Mouse (Mus musculus): ENCODE measurements around the gene Rab4a. TPM values are rescaled to one million over a fixed set of nuclear protein-coding genes. Genes with fewer than 3 reads are reported as not detected.
"Not testable (repeated sequence)": the region's sequence is repeated elsewhere in the genome, so short reads cannot be mapped to it uniquely, and the experiment has no call there.

Gene Rab4a
- total RNA-seq, 1 experiment from 2014 or later = 23.6 TPM

DNA sequence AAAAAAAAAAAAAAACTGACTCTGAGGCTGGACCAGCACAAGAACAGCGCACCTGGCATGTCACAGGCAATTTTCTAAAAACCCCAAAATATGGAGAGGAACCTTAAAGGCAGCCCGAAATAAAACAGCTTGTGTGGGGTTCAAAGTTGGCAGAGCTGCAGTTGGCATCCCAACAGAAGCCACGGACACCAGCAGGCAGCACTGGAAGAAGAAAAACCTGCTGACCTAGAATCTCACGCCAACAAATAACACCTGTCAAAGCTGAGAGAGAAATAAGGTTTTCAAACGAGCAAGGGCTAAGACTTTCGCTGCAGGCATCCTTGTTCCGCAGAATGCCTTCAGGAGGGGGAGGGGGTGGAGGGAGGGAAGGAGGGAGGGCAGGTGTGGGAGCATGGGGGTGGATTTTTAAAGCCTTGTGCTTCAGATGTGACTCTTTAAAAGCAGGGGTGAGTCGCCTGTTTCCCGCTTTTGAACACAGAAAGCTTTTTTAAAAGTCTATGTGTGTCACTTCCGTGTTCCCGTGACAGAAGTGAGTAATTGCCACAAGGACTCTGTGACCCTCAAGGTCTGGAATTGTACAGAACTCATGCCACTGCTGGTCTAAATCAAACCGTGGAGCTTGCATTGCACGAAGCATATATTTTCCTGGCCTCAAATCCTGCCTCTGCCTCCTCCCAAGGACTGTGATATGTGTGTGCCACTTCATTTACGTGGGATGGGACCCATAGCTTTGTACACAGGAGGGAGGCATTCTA is 17.2 kb upstream of the Rab4a start:
- DNase-seq = no peak

DNA sequence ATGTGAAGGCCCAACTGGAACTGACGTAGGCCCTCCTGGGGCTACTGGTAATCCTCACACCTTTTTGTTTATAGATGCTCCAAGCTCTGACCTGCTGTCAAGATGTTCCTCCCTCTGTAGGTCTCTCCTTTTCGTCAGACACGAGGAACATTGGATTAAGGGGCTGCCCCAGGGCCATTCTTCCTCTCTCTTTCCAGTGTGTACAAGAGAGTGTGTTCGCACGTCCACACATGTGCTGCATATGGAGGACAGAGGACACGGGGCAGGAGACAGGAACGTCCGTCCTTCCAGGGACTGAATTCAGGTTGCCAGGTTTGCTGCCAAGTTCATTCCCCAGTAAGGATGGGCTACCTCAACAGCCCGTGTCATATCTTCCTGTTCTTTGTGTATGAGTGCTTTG is 16.3 kb upstream of the Rab4a start:
- DNase-seq = no peak

DNA sequence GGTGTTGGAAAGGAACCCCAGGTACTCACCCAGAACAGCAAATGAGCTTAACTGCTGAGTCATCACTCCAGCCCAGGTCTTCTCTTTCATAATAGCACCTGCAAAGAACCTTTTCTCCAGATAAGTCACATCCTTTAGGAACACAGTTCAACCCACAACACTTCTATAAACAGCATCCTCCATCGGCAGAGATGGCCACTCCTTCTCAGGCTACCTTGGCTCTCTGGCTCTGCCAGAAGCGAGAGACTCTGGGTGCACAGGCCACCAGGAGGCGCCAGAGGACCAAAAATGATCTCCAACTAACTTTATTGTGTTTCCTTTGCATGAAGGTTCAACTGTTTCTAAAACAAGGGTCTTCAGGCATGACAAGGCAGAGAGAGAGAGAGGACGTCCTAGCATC is 15.8 kb upstream of the Rab4a start:
- DNase-seq = peak; percentile 92

DNA sequence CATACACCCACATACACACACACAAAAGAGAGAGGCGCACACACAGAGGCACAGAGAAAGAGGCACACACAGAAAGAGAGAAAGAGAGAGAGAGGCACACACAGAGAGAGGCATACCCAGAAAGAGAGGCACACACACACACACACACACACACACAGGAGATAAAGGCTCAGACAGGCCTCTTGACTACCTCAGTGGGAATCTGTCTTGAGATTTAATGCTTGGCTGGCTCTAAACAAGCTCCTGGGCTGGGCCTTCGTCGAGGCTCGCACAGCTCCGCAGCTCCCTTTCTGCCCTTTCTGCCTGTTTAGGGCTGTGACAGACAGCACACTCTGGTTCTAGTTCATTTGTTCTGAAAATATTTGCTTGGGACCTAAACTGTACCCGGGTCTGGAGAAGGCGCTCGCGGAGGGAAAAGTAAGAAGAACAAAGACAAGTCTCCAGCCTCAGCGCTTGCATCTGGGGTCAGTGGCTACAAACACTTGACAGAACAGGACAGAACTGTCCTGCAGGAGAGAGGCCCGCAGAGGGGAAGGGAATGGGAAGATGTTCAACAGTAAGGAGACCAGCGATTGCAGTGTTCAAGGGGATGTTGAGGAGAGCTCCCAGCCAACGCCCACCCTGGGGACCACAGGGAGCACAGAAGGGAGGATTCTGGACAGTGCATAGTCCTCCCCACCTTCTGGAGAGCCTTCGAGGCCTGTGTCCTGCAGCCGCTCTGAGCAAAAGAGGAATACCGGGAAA is 14.5 kb upstream of the Rab4a start:
- DNase-seq = no peak

DNA sequence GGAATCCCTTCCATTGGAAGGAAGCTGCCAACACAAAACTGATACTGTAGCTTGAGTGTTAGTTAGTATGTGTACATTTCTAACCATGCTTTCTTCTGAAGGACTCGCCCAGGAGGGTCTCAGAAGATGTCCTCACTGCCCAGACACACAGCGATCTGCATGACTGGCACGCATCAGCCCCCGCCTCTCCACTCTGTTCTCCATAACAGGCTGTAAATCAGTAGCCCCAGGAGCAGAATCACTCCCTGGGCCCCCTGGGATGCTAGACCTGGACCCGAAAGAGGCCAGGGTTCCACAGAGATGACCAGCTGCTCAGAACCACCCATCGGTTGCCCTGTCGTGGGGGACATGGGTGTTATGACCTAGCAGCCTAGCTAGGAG is 13.9 kb upstream of the Rab4a start:
- DNase-seq = no peak

DNA sequence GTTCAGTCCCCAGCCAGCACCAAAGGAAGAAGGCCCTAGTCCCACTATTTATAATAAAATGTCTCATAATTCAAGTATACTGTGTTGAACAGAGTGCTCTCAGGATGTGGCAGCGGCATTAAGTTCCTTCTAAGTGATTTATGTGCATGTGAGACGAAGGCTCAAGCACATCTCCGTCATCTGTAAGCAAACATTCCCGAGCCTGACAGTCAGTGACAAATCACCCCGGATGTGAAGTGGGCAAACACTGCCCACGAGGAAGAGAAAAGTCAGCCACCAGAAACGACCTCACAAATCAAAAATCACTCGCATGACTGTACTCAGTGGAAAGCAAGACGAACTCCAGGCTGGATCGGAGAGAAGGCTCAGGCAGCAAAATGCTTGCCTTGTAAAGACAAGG is 11.9 kb upstream of the Rab4a start:
- no peak for DNase-seq

DNA sequence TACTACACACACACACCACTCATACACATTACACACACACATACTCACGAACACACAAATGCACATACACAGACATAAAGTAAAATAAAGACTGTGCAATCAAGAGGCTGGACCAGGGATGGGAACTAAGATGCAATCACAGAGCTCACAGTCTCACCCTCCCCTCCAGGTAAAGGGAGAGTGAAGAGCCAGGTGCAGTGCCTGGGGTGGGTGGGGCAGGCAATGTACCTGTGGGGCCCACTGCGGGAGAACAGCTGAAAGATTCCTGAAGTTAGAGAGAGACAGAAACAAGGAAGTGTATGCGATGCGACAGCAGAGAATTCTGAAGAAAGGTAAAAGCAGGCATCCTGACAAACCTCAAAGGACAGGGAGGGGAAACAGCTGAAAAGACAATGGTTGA is 11.0 kb upstream of the Rab4a start:
- DNase-seq = no peak

DNA sequence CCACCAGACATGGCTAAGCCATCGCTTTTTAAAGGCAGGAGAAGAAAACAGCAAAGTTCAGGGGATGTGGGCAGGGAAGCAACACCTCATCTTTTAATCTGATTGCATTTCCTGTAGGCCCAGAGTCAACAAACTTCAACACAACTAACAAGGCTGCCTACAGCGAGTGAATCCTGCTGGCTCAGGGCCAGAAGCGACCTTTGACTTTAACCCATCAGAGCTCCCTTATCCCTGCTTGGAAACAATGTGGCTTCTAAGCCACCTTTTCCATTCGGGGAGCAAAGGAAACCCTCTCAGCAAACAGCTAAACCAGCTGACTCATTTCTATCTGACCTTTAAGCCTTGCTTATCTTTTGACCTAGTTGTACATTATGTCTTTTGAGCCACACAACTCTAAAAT is 9.0 kb upstream of the Rab4a start:
- peak; percentile 49 for DNase-seq

DNA sequence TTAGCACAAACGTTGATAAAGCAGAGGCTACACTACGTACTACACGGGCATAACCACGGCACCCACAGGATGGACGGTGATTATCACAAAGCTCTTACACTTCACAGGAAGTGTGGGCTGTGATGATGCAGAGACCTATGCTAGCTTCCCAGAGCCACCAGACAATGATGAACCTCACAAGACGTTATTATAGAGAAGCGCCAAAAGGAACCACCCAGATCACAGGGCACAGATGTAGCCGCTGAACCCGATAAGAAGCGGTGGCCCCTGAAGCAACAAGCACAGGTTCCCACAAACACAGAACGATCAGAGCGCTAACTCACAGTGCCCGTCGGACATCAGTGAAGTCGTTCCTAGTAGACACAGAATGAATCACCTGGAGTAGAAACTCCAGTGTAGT is 7.9 kb upstream of the Rab4a start:
- no peak for DNase-seq

DNA sequence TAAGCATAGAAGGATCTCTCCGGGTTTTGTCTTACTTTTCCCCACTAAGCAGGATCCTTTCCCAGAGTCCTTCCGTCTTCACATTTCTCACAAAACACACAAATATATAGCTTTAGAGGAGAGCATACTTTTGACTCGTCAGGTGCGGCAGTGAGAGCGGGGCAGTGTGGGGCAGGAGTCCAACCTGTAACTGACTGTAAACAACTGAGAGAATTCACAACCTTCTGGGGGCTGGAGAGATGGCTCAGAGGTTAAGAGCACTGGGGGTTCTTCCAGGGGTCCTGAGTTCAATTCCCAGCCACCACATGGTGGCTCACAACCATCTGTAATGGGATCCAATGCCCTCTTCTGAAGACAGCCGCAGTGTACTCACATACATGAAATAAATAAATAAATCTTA is 6.4 kb upstream of the Rab4a start:
- DNase-seq = no peak

DNA sequence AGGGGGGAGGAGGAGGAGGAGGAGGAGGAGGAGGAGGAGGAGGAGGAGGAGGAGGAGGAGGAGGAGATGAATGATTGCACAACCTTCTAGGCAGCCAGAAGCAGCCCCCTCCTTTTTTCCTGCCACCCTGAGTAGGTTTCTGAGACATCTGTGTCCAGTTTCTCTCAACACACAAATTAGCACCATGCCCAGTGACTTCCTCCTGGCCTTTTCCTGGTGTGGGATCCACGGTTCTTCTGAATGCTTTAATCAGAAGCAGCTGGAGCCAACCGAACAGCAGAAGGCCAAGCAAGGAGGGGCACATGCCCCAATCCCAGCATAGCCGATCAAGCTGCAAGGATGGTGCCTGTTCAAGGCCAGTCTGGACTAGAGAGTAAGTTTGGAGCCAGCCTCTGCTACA is 5.9 kb upstream of the Rab4a start:
- no peak for DNase-seq

DNA sequence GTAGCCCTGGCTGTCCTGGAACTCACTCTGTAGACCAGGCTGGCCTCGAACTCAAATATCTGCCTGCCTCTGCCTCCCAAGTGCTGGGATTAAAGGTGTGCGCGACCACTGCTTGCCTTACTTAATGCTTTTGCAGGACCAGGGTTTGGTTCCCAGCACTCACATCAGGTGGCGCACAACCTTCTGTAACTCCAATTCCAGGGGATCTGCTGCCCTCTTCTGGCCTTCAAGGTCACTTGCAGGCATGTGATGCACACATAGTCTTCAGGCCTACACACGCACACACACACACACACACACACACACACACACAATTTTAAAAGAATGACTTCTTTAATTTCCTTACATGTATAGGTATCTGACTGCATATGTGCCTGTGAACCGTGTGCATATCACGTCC is 4.9 kb upstream of the Rab4a start:
- DNase-seq = no peak

DNA sequence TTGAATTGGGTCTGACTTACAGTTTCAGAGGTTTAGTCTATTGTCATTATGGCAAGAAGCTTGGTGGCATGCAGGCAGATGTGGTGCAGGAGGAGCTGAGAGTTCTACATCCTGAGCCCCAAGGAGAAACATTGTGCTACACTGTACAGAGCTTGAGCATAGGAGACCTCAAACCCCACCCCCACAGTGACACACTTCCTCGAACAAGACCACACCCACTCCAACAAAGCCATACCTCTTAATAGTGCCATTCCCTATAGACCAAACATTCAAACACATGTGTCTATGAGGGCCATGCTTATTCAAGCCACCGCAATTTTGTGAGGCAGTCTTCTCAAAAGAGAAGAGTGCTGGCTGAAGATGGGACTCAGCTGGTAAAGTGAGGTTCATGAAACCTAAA is 4.2 kb upstream of the Rab4a start:
- no peak for DNase-seq

DNA sequence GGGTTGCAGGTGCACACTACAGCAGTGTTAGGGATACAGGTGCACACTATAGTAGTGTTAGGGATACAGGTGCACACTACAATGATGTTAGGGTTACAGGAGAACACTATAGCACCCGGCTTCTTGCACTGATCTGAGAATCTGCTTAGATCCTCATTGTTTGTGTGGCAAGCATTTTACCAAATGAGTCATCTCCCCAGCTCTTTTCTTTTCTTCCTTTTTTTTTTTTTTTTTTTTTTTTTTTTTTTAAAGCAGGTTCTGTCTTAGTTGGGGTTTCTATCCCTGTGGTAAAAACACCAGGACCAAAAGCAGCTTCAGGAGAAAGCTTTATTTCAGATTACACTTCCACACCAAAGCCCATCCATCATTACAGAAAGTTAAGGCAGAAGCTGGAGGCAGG is 2.1 kb upstream of the Rab4a start:
- DNase-seq = no peak

DNA sequence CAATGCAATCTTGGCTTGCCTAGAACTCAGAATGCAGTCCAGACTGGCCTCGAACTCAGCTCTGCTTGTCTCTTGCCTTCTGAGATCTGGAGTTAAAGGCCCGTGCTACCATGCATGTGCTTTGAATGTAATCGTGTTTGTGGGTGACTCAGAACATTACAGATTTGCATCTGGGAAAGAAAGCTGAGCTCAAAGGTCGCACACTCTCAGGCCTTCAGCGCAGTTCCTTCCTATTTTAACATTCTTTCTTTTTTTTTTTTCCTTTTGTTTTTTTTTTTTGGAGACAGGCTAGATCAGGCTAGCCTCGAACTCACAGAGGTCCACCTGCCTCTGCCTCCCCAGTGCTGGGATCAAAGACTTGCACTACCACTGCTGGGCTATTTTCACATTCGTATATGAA is 1.2 kb upstream of the Rab4a start:
- no peak for DNase-seq

DNA sequence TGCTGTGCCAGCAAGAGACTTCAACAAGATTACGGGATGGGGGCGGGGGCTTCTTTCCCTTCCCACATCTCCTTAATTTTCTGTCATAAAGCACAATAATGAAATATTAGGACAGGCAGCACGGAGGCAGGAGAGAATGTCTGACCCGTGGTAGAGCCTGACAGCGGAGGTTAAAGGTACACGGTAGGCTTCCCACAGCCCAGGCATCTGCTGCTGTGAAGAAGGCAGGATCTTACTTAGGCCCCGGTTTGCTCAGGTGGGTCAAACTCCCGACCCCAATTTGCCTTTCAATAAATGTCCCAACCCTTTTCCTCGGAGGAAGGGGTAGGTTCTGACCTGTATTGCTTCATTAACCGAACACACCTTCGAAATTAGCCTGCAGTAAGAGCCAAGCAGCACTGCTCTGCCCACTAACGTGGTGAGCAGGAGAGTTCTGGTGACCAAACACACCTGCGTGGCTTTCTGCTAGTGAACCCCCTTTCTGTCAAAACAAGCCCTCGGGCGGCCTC is 522 bp upstream of the Rab4a start:
- no peak for DNase-seq

DNA sequence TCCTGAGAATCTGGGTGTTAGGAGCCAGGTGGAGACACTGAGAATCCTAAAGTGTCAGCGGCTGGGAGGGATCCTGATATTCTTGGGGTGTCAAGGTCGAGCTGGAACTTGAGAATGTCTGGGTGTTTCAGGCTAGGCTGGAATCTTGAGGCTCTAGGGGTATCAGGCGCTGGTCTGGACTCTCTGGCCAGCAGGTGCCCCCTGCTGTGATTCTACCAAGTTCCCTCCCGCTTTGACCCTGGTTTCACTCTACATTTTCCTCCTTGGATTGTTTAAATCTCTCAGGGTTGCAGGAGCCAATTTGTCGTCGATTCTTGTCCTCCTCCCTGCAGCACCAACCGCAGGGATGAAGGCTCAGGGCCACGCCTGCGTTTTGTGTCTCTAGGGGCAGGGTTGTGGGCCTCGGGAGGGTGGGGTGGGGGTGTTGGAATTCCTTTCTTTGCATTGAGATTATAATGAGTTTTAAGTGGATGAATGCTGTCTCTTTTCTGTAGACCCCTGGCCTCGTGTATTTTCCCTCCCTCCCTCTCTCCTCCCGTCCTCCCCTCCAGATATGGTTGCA is 670 bp downstream of the Rab4a start:
- no peak for DNase-seq

DNA sequence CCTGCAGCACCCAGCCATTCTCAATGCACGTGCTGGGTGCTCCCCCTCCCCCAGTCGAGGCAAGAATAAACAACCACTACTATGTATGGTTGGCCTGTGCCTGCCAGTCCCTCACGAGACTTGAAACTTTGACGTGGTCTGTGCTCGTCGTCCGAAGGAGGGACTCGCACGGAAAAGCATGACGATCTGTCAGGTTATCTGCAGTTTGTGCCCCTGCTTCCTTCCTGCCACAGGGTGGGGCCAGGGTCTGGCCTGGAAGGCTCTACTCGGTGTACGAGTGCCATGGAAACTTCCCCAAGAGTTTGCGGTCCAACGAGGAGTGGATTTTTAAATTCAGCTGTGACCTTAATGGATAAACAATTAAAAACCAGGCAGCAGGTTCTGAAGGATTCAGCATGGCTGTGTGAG is 1.2 kb downstream of the Rab4a start:
- no peak for DNase-seq

DNA sequence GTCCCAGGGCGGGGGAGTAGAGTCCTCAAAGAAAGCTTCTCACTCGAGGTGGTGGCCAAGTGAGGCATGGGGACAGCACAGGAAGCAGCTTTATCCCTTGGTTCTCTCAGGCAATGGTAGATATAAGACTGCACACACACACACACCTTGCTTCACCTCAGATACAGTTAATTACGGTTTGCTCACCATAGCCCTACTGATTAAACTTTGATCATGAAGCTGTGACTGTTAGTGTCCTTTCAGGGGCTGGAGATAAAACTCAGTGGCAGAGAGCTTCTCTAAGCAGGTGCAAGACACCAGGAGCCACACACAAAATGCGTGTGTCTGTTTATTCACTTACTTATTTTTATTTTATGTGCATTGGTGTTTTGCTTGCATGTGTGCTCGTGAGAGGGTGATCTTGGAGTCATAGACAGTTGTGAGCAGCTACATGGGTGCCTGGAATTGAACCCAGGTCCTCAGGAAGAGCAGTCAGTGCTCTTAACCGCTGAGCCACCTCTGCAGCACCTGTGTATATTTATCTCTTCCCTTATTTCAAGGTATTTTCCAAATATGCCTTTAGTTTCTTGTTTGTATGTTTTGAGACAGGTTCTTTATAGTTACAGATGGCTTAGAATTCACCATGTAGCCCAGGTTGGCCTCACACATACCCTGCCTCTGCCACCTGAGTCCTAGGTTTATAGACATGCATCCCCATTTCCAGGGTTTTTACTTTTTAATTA is 2.2 kb downstream of the Rab4a start:
- no peak for DNase-seq

DNA sequence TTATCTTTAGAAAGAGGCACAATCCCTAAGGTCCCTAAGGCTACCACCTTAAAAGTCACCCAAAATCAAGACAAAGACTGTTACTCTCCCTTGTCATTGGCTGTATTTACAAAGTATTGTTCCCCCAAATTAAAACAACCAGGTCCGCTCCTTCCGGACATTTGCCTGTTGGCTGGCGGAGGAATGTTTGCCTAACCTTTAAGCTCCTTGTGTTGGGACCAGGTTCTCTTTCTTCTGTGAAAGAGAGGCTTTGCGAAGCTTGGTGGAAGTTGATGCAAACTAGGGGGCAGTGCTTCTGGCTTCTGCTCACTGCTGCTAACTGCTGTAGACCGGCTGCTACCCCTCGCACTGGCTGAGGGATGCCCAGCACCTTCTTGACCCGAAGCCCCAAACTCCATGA is 2.9 kb downstream of the Rab4a start:
- DNase-seq = no peak

DNA sequence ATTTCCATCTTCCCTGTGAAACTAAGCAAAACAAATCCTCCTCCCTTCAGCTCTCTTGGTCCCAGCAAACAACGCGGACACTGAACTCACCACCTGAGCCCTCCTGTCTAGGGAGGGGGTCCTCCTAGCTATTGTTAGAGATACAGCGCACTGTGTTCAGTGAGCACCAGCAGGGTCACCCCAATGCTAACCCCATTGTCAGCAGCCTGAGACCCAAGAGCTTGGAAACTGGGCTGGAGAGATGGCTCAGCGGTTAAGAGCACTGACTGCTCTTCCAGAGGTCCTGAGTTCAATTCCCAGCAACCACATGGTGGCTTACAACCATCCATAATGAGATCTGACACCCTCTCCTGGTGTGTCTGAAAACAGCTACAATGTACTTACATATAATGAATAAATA is 3.6 kb downstream of the Rab4a start:
- not testable (repeated sequence) for DNase-seq

DNA sequence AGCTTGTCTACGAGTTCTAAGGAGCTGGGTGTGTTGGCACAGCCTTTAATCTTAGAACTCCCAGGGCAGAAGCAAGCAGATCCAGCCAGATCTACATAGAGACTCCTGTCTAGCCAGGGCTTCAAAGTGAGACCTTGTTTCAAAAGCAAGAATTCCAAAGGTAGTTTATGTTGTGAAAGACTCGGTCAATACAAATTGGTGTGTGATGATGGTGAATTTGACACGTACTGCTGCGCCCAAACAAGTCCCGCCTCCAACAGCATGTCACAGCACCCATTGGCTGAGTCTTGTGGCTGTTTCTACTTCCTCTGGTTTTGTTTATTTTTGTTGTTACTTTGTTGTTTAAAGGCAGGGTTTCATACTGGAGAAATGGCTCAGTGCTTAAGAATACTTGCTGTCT is 6.4 kb downstream of the Rab4a start:
- DNase-seq = no peak
